Mouse (Mus musculus) frontal cortex, adult (tissue): ENCODE results near the gene Alpi.
A peak's percentile ranks its signal among the peaks of the same experiment; 100 is the strongest.

Source experiments
- ATAC-seq: cut with Nextera tagmentation; 2 replicates; pipeline ENCODE4 v1.9.2; 2017; ENCODE audit warnings: mild to moderate bottlenecking, moderate library complexity, mixed read lengths; ENCODE audit not compliant: low TSS enrichment

The Alpi gene

GRCm38 (mm10) chr1:87101411-87101810 lies at the start of gene Alpi:
Gene Alpi (minus strand): TSS chr1:87101606.
- no peak for ATAC-seq

DNA sequence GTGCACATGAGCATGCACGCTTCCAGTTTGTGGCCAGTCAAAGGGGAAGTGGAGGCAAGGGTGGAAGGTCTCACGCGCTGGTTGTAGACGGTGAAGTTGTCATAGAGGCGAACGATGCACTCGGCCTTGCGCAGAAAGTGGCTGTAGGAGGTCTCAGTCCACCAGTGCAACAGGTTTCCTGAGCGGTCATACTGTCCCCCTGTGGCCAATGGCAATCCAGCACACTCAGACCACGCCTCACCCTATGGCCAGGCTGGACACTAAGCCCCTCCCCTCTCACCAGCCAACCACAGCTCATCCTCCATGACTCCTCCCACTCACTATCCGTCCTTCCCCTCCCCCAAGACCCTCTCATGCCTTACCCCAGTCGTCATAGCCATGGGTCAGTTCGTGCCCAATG lies 48.0 kb upstream of the Alpi start:
- ATAC-seq: no peak

- ATAC-seq: no peak
Observed at GRCm38 (mm10) chr1:87143141-87143540, 41.7 kb upstream of the Alpi start.

GRCm38 (mm10) chr1:87142456-87142855 lies 41.0 kb upstream of the Alpi start:
- no peak for ATAC-seq

DNA sequence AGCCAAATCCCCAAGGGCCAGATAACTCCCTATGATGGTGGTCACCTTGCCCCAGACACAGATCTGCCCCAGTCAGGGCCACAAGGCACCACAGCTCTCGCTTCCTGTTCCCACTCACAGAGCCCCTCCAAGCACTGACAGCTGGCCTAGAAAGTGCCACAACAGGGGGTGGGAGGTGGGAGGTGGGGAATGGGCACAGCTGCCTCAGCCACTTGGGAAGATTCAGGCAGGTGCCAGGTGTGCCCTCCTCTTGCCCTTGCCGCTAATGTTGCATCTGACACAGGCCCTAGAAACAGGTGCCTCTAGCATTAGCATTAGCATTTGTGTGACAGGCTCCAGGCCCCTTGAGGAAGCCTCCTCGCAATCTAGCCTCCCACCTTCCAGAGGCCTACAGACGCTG lies 40.1 kb upstream of the Alpi start:
- no peak for ATAC-seq

DNA sequence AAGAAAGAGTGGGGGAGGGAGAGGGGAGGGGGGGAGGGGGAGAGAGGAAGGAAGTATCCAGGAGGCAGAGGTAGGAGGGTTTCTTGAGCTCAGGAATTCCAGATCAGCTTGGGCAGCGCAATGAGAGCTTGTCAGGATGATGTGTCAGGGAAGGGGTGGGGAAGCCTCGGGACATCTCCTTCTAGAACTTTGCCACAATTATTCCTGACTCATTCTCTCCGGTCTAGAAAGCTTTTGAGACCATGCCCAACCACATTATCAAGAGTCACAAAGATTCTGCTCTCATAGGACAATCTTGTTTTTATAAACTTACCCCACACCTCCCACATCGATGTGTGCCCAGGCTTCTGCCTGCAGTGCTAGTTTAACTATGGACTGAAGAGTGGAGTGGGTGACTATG lies 30.4 kb upstream of the Alpi start:
- ATAC-seq: no peak

DNA sequence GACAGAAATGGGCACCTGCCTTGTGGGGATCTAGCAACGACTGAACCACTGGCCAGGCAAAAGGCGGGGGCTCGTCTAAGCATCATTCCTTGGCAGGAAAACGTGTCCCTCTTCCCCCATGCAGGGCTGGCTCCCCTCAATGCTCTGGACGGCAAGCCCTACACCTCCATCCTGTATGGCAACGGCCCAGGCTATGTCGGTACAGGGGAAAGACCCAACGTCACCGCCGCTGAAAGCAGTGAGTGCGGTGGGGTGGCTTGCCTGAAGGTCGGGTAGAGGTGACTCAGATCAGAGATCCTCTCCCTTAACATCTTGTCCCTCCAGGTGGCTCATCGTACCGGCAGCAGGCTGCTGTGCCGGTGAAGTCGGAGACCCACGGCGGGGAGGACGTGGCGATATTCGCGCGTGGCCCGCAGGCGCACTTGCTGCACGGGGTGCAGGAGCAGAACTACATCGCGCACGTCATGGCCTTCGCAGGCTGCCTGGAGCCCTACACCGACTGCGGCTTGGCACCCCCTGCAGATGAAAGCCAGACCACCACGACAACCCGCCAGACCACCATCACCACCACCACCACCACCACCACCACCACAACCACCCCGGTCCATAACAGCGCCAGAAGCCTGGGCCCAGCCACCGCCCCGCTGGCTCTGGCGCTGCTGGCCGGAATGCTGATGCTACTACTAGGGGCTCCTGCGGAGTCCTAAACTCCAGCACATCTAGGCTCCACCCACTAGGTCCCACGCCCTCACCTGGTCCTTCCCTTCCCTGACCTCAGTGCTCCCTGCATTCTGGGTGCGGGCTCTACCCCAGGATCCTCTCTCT lies 26.0 kb upstream of the Alpi start:
- no peak for ATAC-seq

DNA sequence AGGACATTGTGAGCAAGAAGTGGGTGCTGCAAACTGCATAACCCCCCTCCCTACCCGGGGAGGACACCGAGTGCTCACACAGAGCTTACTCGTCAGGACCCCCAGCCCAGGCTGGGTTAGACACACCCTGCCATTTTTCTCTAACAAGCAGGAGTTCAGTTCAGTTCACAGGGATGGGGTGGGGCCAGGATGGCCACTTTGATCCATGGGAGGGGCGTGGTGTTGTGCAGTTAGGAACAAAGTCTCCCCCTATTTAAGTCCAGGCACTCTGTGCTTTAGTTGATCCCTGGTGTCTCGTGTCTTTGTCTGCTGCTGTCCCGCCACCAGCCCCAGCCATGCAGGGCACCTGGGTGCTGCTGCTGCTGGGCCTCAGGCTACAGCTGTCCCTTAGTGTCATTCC lies 23.3 kb upstream of the Alpi start, which contains the start of gene Akp3:
Akp3 (plus strand) TSS at position 301 of the 400 bp plus-strand sequence.
- no peak for ATAC-seq

- ATAC-seq: no peak
Observed at GRCm38 (mm10) chr1:87114784-87115183, 13.4 kb upstream of the Alpi start.

DNA sequence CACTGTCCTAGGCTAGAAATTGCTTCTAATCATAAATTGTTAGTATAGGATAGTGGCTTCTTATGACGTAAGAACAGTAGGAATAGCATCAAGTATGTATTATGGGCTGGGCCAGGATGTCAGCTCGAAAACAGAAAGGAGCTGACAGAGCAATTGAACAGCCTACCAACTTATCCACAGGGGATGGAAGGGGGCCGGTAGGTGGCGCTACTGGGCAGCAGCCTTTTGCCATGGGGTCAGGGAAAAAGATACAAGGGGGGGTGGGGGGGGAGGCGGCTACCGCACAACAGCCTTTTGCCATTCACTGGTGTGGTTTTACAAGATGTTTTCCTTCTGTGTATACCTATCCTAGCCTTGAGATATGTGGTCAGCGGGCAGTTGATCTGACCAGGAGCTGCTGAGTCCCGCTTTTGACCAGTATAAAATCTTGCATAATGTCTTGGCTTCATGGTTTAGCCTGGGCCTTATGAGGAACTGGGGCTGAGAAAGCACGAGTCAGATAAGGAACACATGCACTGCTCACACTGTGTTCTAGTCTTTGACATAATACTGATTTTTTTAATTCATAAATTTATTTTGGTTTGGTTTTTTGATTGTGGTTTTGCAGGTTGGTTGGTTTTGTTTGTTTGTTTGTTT lies 10.4 kb upstream of the Alpi start:
- no peak for ATAC-seq

DNA sequence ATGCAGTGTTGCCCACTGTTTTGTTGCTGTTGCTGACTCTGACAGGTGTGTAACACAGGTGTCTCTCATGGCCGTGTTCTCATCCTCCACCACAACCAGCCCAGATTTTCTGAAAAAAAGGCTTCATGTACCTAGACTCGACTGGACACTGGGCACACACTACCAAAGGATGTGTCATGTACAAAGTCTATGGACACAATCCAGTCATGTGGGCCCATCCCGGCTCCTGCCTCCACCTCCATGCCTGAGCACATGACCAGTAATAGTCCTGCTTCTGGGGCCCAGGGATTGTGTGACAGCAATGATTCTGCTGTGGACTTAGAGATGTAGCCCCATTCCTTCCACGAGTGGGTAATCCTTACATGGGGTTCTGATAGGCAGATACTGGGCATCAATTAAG lies 7.2 kb upstream of the Alpi start:
- ATAC-seq: no peak

- no peak for ATAC-seq
Observed at GRCm38 (mm10) chr1:87106536-87106935, 5.1 kb upstream of the Alpi start.

- ATAC-seq: no peak
Observed at GRCm38 (mm10) chr1:87103936-87104335, 2.5 kb upstream of the Alpi start.

DNA sequence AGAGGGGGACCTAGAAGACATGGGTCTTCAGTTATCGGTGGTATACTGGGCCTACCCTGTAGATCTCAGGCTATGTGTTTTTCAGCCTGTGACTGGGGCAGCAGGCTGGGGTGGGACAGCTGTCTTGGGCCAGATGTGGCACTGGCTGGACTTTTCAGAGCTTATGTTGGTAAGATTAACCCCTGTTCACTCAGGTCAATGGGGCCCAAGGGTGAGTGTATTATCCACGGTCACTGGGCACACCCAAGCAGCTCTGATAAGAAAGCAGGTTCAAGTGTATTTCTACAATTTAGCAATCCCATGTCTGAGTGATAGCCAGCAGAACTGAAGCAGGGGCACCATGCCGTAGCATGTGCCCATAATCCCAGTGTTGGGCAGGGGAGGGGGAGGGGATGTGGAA lies 708 bp upstream of the Alpi start:
- ATAC-seq: no peak

- peak; percentile 70 for ATAC-seq
Observed at GRCm38 (mm10) chr1:87098358-87098975, 2.9 kb downstream of the Alpi start.

GRCm38 (mm10) chr1:87095642-87096041 lies 5.8 kb downstream of the Alpi start:
- ATAC-seq: no peak

- ATAC-seq: no peak
Observed at GRCm38 (mm10) chr1:87089828-87090227, 11.6 kb downstream of the Alpi start, which contains the start of gene Alppl2. Gene Alppl2 (minus strand): TSS chr1:87089928.

DNA sequence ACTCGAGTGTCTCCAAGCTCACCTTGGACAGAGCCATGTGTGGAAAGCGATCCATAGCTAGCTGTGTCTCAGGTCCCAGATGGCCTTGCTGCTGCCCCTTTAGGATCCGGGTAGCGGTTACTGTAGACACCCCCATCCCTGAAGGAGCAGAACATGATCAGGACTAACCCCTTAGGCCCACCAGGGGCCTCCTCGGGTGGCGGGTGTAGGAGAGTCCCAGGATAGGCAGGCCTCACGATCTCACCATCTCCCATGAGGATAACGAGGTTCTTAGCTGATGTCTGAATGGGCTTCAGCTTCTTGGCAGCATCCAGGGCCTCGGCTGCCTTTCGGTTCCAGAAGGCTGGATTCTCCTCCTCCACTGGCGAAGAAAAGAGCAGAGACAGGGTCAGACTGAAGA lies 12.2 kb downstream of the Alpi start:
- no peak for ATAC-seq

DNA sequence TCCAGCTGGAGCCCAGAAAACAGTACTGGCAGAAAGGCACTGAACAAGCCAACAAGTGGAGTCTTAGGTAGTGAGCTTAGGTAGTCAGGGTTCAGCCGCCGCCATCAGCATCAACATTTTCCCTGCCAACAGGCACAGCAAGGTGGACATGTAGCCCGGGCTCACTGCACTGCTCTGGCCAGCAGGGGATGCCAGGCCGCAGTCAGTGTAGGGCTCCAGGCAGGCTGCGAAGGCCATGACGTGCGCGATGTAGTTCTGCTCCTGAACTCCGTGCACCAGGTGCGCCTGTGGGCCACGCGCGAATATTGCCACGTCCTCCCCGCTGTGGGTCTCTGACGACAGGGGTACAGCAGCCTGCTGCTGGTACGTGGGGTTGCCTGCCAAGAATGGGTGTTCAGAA lies 14.4 kb downstream of the Alpi start:
- no peak for ATAC-seq

GRCm38 (mm10) chr1:87086196-87086595 lies 15.2 kb downstream of the Alpi start:
- no peak for ATAC-seq

DNA sequence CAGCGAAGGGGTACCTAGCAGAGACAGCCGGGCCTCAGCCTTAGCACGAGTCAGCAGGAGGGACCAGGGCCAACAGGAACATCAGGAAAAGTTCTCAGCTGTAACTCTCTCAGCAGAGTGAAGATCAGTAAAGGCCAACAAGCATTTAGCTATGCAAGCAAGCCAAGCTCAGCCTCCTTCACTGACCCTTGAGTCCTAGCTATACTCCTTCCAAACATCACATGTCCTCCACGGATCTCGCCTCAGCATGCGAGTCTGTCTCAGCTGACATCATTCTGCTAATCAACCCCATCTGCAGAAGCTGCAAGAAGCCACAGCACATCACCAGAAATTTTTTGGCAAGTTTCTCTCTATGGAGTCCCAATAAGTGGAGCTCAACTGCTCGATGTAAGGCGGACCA lies 27.6 kb downstream of the Alpi start:
- no peak for ATAC-seq

- ATAC-seq: no peak
Observed at GRCm38 (mm10) chr1:87070720-87071119, 30.7 kb downstream of the Alpi start.

DNA sequence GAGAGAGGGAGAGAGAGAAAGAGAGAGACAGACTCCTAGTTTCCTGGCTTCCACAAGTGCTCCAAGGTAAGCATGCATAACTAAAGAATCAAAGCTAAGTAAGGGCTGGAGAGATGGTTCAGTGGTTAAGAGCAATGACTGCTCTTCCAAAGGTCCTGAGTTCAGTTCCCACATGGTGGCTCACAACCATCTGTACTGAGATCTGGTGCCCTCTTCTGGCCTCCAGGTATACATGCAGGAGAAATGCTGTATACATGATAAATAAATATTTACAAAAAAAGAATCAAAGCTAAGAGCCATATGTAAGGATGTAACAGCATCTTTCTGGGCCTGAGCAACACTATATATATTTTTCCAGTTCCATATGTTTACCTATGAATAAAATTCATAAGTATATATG lies 40.5 kb downstream of the Alpi start:
- ATAC-seq: no peak
